Mouse (Mus musculus) naive thymus-derived CD4-positive, alpha-beta T cell, adult 2 months (primary cell): ENCODE measurements around the gene Mcoln3.

ENCODE experiments used
- DNase-seq: peaks from one replicate; pipeline ENCODE4 v3.0.0-alpha.2; 2011; ENCODE audit warnings: low read depth

Gene Mcoln3

GRCm38 (mm10) chr3:146174215-146174614, 57.0 kb downstream of the Mcoln3 start:
- DNase-seq, result no peak

GRCm38 (mm10) chr3:146177295-146177694, 60.0 kb downstream of the Mcoln3 start:
- DNase-seq, result no peak

- DNase-seq, result peak; percentile 91
Measured at GRCm38 (mm10) chr3:146177748-146178582, 60.7 kb downstream of the Mcoln3 start.

GRCm38 (mm10) chr3:146180341-146180740, 63.1 kb downstream of the Mcoln3 start:
- no peak for DNase-seq

- peak; percentile 70 for DNase-seq
Measured at GRCm38 (mm10) chr3:146180986-146181385, 63.7 kb downstream of the Mcoln3 start.

GRCm38 (mm10) chr3:146184992-146185657, 67.9 kb downstream of the Mcoln3 start:
- peak; percentile 79 for DNase-seq

GRCm38 (mm10) chr3:146186033-146186432, 68.8 kb downstream of the Mcoln3 start:
- DNase-seq, result no peak

- no peak for DNase-seq
Measured at GRCm38 (mm10) chr3:146189933-146190332, 72.7 kb downstream of the Mcoln3 start.
